Mouse (Mus musculus) adrenal gland, postnatal 25 days (tissue): Measurements from ENCODE around the gene Itga2. TPM values are rescaled to one million over a fixed set of nuclear protein-coding genes. Genes with fewer than 3 reads are reported as not detected.

Experiments
- DNase-seq: peaks from one replicate; pipeline ENCODE4 v3.0.0; 2021; ENCODE audit warnings: mixed read lengths
- long read RNA-seq: library from polyadenylated mRNA; stranded (forward); transcript quantifications from one replicate; pipeline ENCODE4 v2.0.0, GENCODE M21; 2021
- total RNA-seq: library from RNA; stranded (reverse); gene quantifications from 2 replicates; pipeline ENCODE4 v1.2.3, GENCODE M21; 2021

The Itga2 gene
- 1.6 and 2.0 TPM in 2 replicates for total RNA-seq
- long read RNA-seq, partial matches to known transcripts, result 1 of 2 reads
- long read RNA-seq, other reads (novel, unspliced or antisense), result 1 of 2 reads

GRCm38 (mm10) chr13:114931775-114932294 lies at the start of gene Itga2:
TSS of gene Itga2 (minus strand) at chr13:114932100.
- peak; percentile 73 for DNase-seq

DNA sequence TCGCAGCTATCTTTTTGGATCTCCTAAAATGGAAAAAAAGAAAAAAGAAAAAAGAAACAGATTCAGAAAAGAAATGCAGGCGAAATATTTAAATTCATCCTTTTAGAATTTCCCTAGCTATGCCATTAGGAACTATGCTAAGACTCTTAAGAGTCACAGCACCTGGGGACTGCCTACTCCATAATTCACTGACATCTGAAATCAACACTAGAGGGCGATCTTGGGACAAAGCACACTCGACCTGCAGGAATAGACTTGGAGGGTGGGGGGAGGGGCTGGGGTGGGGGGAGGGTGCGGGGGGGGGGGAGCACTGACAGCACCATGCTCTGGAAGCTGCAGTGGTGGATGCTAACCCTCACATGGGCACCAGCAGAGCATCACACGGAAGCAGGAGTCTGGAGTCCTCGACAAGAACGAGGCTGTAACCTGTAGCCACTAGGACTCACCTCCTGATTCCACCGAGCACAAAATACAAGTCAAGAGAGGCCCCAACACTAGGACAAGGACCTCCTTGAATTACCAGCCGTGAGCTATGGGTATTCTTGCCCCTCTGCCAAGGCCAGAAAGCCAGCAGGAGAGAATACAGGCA lies 49.0 kb upstream of the Itga2 start:
- DNase-seq, result no peak

- no peak for DNase-seq
Observed at GRCm38 (mm10) chr13:114974484-114975042, 42.7 kb upstream of the Itga2 start.

DNA sequence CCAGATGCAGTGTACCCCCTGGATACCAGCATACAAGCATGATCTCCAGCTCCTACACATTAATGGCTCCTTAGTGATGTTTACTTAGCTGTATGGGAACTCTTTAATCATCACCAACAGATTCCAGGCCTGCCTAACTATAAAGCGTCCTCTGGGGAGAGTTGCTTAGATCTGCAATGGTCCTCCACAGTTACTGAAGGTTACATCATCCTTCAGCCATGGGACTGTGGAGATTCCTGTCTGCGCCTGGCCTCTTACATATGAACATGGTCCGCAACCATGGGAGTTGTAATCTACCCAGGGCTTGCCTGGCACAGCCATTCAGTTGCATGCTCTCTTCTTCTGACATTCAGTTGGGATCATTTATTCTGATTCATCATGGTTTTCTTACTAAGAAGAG lies 40.0 kb upstream of the Itga2 start:
- DNase-seq, result no peak

DNA sequence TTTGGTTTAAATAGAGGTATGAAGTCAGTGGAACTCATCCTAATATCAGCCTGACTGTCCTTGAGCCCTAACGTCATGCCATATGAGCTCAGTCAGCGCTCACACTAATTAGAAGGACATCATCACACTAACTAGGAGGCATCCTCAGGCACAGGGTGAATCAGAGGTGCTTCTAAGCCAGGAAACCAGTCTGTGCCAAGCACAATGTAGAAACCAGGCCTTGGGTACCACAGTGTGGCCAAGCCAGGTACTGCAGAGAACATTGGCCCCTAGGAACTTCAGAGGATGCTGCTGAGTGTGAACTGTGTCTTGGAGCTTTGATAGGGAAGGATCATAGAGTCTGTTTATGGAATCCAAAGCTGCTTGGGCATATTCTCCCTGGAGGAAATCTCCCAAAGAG lies 32.3 kb upstream of the Itga2 start:
- peak; percentile 79 for DNase-seq

DNA sequence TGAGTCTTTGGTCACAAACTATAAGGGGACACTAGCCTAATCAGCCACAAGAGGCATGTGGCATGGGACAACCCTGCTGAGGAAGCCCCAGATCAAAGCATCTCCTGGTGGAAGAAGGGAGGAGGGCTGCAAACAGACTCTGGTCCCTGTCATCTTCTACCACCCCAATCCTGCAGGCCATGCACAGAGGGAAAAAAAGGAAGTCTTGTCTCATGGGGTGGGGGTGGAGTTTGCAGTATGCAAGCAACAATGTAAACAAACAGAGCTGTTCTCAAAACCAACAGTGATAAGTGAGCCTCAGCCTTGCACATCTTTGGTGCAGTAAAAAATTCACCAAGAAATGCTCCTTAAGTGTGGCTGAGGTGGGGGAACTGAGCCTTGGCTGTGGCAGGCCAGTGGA lies 22.6 kb upstream of the Itga2 start:
- no peak for DNase-seq

DNA sequence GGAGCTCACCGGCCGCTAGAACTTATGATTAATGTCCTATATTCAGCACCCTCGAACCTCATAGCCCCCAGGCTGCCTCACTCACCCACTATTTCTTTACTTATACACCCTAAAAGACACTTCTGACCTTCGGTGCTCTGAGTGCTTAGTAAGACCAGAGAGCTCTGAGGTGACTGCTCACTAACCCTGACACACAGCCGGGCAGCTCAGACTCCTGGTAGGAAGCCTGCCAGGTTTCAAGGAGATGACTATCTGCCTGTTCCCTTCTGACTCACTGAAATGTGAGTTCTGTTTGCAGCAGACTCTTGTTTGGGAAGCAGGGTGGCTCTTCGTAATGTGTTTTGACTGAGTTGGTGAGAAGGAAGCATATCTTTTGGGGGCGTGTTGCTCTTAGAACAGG lies 1.6 kb upstream of the Itga2 start:
- peak; percentile 34 for DNase-seq

DNA sequence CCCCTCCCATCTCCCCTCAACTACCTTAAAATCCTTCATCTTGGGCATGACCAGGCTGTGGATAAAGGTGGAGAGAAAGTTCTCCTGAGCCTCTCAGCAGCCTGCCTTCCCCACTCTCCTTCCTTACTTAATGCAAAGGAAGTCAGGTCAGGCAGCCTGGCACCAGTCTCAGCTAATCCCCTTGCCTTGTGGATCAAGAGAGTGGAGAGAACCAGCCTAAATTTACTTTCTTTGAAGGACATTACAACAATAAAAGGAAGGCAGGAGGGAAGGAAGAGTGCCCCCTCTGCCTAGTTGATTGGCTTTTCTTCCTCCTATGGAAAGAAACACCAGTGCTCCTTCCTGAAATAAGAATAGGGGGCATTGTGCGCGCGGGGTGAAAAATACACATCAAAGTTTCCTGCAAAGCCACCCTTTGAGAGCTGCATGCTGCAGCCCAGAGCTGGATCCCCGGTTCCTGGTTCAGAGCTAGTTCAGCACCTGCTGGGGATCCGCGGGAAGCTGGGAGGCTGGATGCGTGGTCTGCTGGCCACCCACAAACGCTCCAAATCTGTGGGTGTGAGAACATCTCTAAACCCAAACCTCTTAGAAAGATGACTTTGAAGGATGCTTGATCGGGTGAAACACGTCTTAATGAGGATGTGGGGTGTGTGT lies 777 bp downstream of the Itga2 start:
- DNase-seq, result peak; percentile 10

DNA sequence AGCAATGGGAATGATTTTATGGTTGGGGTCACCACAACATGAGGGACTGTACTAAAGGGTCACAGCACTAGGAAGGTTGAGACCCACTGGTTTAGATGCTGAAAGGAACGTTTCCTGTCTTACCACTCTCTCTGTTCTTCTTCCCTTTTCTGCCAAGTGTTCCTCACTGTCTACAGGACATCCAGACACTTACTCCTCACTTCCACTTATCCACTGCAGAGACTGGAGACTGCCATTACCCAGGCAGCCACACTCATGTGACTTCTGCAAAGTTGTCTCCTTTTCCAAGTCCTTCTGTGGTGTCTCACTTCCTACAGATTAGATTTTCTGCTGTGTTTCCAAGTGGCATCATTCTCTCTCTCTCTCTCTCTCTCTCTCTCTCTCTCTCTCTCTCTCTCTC lies 7.1 kb downstream of the Itga2 start:
- no peak for DNase-seq

- DNase-seq, result no peak
Observed at GRCm38 (mm10) chr13:114923331-114923730, 8.6 kb downstream of the Itga2 start.

GRCm38 (mm10) chr13:114915767-114916166 lies 16.1 kb downstream of the Itga2 start:
- DNase-seq, result no peak

- DNase-seq, result no peak
Observed at GRCm38 (mm10) chr13:114914963-114915362, 16.9 kb downstream of the Itga2 start.

GRCm38 (mm10) chr13:114914559-114914958 lies 17.3 kb downstream of the Itga2 start:
- no peak for DNase-seq

GRCm38 (mm10) chr13:114910629-114911028 lies 21.3 kb downstream of the Itga2 start:
- DNase-seq, result no peak

DNA sequence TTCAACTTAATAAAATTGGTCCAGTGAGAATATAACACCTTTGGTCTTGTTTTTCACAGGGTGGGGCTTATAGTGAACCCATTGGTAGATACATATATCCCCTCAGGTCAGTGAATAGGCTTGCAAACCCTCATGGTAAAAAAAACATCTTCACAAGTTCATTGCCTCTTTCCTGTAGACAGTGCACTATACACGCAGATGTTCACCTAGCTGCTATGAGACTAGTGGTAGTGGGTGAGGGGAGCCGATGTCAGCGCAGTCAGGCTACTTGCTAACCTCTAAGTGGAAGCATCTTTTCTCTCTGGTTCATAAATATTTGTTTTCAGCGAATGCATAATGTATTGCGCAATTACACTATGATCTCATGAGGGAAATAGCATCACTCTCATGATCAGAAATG lies 22.4 kb downstream of the Itga2 start:
- no peak for DNase-seq

- DNase-seq, result no peak
Observed at GRCm38 (mm10) chr13:114907876-114908275, 24.0 kb downstream of the Itga2 start.

GRCm38 (mm10) chr13:114896751-114897386 lies 35.0 kb downstream of the Itga2 start:
- peak; percentile 71 for DNase-seq

- DNase-seq, result no peak
Observed at GRCm38 (mm10) chr13:114895896-114896295, 36.0 kb downstream of the Itga2 start.

GRCm38 (mm10) chr13:114894718-114895117 lies 37.2 kb downstream of the Itga2 start:
- no peak for DNase-seq

DNA sequence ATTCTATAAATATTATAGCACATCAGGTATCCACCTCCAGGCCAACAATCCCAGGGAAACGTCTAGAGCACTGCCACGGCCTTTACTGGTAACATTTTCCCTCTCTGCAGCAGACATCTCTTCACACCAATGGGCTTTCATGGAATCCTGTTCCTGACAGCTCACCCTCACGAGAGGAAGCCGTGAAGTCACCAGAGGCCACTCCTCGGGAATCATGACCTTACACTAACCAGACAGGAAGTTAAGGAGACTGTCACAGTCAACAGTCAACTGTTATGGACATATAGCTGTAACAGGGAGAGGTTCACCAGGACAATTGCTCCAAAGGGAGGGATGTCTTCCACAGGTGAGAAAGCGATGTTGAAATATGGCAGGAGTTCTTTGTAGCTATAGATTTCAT lies 40.2 kb downstream of the Itga2 start:
- DNase-seq, result no peak

GRCm38 (mm10) chr13:114887695-114888094 lies 44.2 kb downstream of the Itga2 start:
- DNase-seq, result no peak

- no peak for DNase-seq
Observed at GRCm38 (mm10) chr13:114887293-114887692, 44.6 kb downstream of the Itga2 start.

- DNase-seq, result no peak
Observed at GRCm38 (mm10) chr13:114885171-114885570, 46.7 kb downstream of the Itga2 start.
